Mouse (Mus musculus) CD4-positive naive resting alpha-beta T cell, adult 76 days (primary cell): ENCODE results near the gene Ncf2. TPM values are rescaled to one million over a fixed set of nuclear protein-coding genes. Genes with fewer than 3 reads are reported as not detected.

Experiments used
- total RNA-seq: library from RNA; stranded (reverse); gene quantifications from one replicate; pipeline ENCODE4 v1.2.4, GENCODE M21; 2023

Ncf2 gene
- 31.2 TPM for total RNA-seq

DNA sequence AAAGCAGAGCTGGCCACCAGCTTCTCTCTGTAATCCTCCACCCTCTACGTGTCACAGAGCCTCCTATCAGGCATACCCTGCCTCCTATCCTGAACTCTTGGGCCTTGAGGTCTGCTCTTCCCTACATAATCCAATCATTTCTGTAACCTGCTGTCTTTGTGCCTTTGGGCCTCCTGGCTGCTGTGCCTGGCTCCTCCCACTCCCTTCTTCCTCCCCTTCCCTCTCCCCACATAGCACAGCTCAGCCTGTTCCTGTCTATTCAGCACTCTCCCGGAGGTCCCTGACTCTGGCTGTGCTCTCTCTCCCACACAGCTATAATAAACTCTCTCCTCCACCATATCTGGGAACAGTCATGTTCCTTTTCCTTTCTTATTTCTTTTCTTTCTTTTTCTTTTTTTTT, at the start of gene Ncf2:
Ncf2 (plus strand) TSS at position 298 of the 400 bp plus-strand sequence.

DNA sequence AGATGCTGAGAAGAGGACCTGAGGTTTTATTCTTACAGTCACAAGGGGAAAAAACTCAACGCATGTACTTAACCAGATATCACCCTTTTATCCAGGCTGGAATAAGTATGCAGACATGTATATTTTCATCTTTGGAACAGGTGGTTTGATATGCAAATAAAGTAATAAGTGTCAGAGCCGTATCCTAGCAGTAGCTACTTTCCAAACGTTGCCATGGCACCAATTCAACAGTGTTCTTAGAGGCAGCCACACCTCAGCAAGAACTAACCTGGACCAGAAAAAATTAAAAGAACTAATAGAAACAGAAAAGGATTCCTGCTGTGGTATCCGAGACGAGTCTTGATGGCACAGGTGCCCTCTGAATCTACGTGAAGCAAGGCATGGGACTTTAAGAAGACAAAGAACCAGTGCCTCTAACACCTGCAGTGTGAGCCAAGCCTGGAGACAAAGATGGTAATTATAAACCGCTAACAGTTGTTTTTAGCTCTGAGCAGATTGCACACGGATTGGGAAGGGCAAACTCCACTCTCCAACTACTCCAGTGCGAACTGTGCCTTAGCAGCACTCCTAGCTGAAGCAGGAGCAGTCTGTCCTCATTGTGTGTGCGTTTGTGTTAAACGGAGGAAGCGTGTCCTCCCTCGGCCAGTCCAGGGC, 49.6 kb upstream of the Ncf2 start, which contains the start of gene Apobec4:
Apobec4 (plus strand) TSS at position 240 of the 654 bp plus-strand sequence.

DNA sequence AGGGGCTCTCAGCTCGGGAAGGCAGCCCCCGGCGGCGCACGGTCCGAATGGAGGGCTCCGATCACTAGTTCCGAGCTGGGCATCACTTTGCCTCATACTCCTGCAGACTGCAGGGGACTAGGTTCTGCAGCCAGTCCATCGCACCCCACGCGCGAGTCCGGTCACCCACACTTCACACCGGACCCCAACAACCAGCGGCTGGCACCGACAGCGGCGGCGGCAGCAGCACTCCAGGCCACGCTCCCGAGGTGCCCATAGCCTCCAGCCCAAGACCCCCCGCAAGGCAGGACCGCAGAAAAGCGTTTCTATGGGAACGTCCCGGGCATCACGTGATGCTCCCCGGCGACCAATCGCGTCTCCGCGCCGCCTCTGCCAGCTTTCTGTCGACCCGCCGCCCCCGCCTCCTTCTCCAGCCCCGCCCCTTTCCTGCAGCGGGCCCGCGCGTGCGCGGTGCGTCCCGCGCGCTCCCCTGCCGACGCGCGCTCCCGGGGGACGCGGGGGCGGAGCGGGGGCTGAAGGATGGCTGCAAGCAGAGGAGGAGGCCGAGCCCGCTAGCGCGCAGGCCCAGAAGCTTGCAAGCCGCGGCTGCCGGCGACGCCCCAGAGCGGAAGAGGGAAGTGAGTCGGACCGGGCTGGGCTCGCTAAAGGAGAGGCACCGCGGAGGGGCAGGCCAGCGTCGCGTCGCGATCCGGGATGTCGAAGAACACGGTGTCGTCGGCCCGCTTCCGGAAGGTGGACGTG, 33.8 kb upstream of the Ncf2 start, which contains the start of the genes Rgl1 and Arpc5:
Rgl1 (minus strand) TSS at position 320 of the 741 bp plus-strand sequence.
Arpc5 (plus strand) TSS at position 511 of the 741 bp plus-strand sequence.

Other genes with a start within 250 kb of the Ncf2 start
- gene Apobec4, start 49.6 kb upstream of the Ncf2 start, total RNA-seq: not detected
- gene Rgl1, start 33.8 kb upstream of the Ncf2 start, total RNA-seq: 6.5 TPM
- 233 TPM for gene Arpc5, start 33.7 kb upstream of the Ncf2 start, total RNA-seq
- 131 TPM for gene Smg7, start 102.5 kb downstream of the Ncf2 start, total RNA-seq
- 3.1 TPM for gene Nmnat2, start 154.8 kb downstream of the Ncf2 start, total RNA-seq